Mouse (Mus musculus): ENCODE data around the gene Susd1. TPM values are rescaled to one million over a fixed set of nuclear protein-coding genes. Genes with fewer than 3 reads are reported as not detected.

Susd1 gene
- total RNA-seq, 2 experiments from 2014 or later = 6.5 to 7.3 TPM

- no peak for DNase-seq (ENCODE audit: low spot score in 2 of 2)
Observed at GRCm38 (mm10) chr4:59435951-59436350, 2.5 kb downstream of the Susd1 start.

GRCm38 (mm10) chr4:59434039-59434438, 4.4 kb downstream of the Susd1 start:
- no peak for DNase-seq (ENCODE audit: low spot score in 2 of 2)

- no peak for DNase-seq (ENCODE audit: low spot score in 2 of 2)
Observed at GRCm38 (mm10) chr4:59429128-59429527, 9.3 kb downstream of the Susd1 start.

GRCm38 (mm10) chr4:59426429-59426828, 12.0 kb downstream of the Susd1 start:
- no peak for DNase-seq (ENCODE audit: low spot score in 2 of 2)

GRCm38 (mm10) chr4:59422808-59423207, 15.6 kb downstream of the Susd1 start:
- no peak for DNase-seq (ENCODE audit: low spot score in 2 of 2)

- DNase-seq (ENCODE audit: low spot score in 2 of 2) = peak in 1 of 2 experiments; percentile 19
Observed at GRCm38 (mm10) chr4:59422025-59422783, 16.2 kb downstream of the Susd1 start.

GRCm38 (mm10) chr4:59421369-59421746, 17.1 kb downstream of the Susd1 start:
- DNase-seq (ENCODE audit: low spot score in 2 of 2) = no peak

- no peak for DNase-seq (ENCODE audit: low spot score in 2 of 2)
Observed at GRCm38 (mm10) chr4:59420695-59421368, 17.6 kb downstream of the Susd1 start.

GRCm38 (mm10) chr4:59419211-59419610, 19.2 kb downstream of the Susd1 start:
- no peak for DNase-seq (ENCODE audit: low spot score in 2 of 2)

- DNase-seq (ENCODE audit: low spot score in 2 of 2) = no peak
Observed at GRCm38 (mm10) chr4:59413428-59413827, 25.0 kb downstream of the Susd1 start.

GRCm38 (mm10) chr4:59411153-59411552, 27.3 kb downstream of the Susd1 start:
- no peak for DNase-seq (ENCODE audit: low spot score in 2 of 2)

GRCm38 (mm10) chr4:59407766-59408165, 30.7 kb downstream of the Susd1 start:
- no peak for DNase-seq (ENCODE audit: low spot score in 2 of 2)

- peak in 1 of 2 experiments; percentile 39 for DNase-seq (ENCODE audit: low spot score in 2 of 2)
Observed at GRCm38 (mm10) chr4:59404375-59404774, 34.1 kb downstream of the Susd1 start.

GRCm38 (mm10) chr4:59400931-59401330, 37.5 kb downstream of the Susd1 start:
- DNase-seq (ENCODE audit: low spot score in 2 of 2) = no peak

- no peak for DNase-seq (ENCODE audit: low spot score in 2 of 2)
Observed at GRCm38 (mm10) chr4:59399343-59399742, 39.1 kb downstream of the Susd1 start.

GRCm38 (mm10) chr4:59395528-59395927, 42.9 kb downstream of the Susd1 start:
- DNase-seq (ENCODE audit: low spot score in 2 of 2) = no peak

GRCm38 (mm10) chr4:59394155-59394554, 44.3 kb downstream of the Susd1 start:
- DNase-seq (ENCODE audit: low spot score in 2 of 2) = no peak

- DNase-seq (ENCODE audit: low spot score in 2 of 2) = peak in 1 of 2 experiments; percentile 37
Observed at GRCm38 (mm10) chr4:59388447-59389030, 49.9 kb downstream of the Susd1 start.

- DNase-seq (ENCODE audit: low spot score in 2 of 2) = no peak
Observed at GRCm38 (mm10) chr4:59387387-59388210, 50.8 kb downstream of the Susd1 start.

GRCm38 (mm10) chr4:59385254-59385895, 53.1 kb downstream of the Susd1 start:
- no peak for DNase-seq (ENCODE audit: low spot score in 2 of 2)

GRCm38 (mm10) chr4:59383791-59384190, 54.6 kb downstream of the Susd1 start:
- peak; percentile 63 to 91 for DNase-seq (ENCODE audit: low spot score in 2 of 2)
